Mouse (Mus musculus) heart, adult 11 months (tissue): Measurements from ENCODE around the gene Tsc22d1.

ENCODE experiments used
- DNase-seq: peaks from one replicate; pipeline ENCODE4 v3.0.0; 2022

Gene Tsc22d1

GRCm38 (mm10) chr14:76488101-76489044, 73.6 kb downstream of the Tsc22d1 start:
- no peak for DNase-seq

DNA sequence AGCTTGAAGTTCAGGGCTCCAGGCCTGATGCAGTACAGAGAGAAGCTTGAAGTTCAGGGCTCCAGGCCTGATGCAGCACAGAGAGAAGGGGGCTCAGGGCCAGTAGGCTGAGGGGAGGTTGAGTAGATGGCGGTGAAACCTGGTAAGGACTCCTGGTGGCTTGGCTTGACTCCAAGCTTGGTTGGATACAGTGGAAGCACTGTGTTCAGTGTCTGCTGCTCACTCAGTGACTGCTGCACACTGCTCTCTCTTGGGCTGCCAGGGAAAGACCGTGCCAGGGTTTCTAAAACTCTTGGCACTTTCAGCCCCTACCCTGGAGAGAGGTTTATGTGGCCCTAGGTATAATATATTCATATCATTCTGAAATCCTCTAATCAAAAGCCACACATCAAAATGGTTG, 74.4 kb downstream of the Tsc22d1 start:
- no peak for DNase-seq

DNA sequence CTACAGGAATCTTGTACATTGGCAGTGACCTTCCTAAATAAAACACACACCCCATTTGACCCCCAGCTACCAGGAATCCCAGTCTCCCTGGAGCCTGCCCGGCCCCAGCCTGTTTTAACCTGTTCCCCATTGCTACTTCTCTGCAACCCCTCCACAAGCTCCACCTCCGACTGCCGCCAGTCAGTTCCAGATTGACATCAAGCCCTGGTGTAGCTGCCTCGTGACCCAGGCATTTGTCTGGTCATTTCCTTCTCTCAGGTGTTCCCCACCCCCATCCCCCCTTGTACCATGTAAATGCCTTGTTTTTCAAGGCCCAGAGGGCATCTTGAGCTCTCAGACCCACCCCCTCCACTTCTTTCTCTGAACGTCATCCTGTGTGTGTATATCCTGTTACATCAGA, 80.3 kb downstream of the Tsc22d1 start:
- no peak for DNase-seq

DNA sequence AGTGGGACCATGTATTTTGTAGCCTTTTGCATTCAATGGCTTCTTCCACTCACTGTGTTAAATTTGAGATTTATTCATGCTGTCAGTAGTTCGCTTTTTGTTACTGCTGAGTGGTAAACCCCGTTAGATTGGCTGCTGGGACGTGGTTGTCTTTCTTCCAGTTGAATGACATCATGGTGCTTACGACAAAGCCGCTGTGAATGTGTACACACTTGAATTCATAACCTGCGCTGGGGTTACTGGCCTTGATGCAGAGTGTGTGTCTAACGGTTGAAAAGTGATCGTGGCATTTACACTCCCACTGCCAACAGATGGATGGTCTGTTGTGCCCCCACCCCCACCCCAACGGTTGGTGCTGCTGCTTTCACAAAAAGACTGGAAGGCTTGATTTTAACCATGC, 82.4 kb downstream of the Tsc22d1 start:
- no peak for DNase-seq

DNA sequence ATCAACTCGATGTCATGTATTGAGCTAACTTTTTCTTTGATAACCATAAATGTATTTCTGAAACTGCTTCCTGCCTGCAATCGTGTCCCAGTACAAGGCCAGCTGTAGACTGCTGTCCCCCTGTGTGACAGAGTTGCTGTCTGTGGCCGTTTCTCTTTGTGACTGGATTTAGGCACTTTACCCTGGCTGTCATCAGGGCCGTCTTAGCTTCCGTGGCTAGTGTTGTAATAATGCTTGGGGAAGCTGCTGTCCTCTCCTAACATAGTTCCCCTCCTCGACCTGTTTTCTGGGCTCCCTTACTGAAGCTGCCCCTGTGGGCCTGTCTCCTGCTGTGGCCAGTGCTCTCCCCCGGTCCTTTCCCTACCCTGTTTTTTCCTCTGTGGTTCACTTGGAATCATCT, 83.4 kb downstream of the Tsc22d1 start:
- no peak for DNase-seq

- no peak for DNase-seq
Observed at GRCm38 (mm10) chr14:76499492-76499891, 84.7 kb downstream of the Tsc22d1 start.

DNA sequence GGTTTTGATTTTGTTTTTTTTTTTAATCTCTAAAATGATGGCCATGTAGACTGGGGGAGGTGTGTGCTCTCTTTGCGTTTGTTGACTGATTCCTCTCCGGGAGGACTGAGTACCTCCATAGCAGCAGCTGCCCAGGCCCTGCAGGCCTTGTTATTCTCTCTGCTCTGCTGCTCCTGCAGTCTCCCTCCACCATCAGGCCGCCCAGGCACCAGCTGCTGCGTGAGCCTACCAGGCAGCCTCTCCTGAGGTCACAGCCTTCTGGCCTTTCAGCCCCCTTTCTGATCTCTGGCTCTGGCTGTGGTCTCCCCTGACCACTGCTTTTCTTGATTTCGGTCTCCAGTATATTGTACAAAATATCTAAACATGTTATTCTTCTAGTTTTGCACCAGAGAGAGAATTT, 85.3 kb downstream of the Tsc22d1 start:
- DNase-seq, result no peak

GRCm38 (mm10) chr14:76503231-76503851, 88.6 kb downstream of the Tsc22d1 start:
- no peak for DNase-seq

DNA sequence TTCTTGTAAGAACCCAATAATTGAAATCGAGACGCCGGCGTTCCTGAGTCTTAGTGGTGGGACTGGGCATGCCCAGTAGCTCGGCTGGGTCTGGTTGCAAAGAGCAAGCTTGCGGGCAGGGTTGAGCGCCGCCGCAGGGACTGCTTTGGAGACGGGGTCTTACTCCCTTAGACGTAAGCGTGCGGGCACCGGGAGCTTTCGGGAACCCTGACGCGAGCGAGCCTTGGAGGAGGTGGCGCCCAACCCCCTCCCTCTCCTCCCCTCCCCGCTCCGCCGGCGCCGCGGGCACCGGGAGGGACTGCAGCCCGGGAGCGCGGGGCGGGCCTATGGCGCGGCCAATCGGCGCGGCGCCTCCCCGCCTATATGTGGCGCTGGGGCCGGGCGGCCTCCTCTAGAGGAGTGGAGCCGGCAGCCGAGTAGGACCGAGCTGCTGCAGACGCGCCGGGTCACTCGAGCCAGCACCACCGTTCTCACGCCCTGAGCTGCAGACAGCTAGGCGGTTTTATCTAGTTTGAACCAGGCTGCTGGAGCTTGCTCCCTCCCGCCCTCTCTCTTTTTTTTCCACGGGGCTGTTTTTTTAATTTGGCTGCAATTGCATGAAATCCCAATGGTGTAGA, 89.5 kb downstream of the Tsc22d1 start:
- peak; percentile 100 for DNase-seq

GRCm38 (mm10) chr14:76505101-76505438, 90.3 kb downstream of the Tsc22d1 start:
- no peak for DNase-seq

GRCm38 (mm10) chr14:76505439-76506220, 90.9 kb downstream of the Tsc22d1 start:
- peak; percentile 99 for DNase-seq

GRCm38 (mm10) chr14:76506425-76507205, 91.9 kb downstream of the Tsc22d1 start:
- peak; percentile 94 for DNase-seq

DNA sequence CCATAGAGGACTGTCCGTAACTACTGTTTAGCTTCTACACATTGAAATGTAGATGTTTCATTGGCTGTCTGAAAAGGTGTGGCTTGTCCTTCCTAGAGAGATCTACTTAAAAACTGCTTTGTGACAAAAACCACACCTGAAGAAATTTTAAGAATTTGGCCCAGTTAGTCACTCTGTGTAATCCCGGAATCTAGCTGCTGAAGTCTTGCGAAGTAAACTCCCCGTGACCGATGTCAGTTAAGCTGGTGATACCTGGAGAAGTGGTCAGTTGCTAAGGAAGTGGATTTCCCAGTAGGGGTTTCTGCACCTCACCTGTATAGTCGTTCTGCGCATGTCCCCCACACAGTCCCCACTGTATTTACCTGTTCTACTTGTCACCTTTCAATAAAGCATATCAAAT, 92.6 kb downstream of the Tsc22d1 start:
- DNase-seq, result no peak

DNA sequence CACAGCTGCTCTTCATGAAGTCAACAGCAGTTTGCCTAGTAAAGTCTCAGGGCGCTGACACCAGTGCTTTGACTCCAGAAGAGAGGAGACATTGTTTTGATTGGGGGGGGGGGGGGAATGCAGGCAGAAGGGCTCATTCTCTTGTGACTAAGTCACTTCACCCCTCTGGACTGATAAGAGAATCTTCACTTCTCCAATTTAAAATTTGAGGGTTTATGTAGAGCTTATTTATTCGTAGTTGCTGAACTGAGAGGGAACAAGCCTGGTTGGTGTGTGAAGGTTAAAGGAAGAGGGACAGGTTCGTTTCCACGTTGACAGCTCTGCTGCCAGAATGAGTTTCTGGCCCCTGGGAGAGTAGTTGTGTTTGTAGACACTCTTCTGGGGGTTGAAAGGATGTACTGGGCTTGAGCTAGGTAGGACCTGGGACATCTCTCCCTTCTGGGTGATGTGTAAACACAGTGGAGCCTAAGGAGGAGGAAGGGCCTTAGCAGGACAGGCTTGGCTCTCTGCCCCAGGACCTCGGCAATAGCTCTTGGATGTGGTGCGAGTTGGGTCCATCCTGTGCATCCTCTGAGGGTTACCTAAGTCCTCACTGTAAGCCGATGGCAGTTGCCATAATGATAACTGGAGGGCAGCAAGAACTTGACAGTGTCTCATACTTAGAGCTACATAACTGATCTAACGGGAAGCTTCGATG, 93.2 kb downstream of the Tsc22d1 start:
- no peak for DNase-seq

- DNase-seq, result peak; percentile 88
Observed at GRCm38 (mm10) chr14:76508701-76509100, 93.9 kb downstream of the Tsc22d1 start.

GRCm38 (mm10) chr14:76511971-76512370, 97.2 kb downstream of the Tsc22d1 start:
- DNase-seq, result no peak

DNA sequence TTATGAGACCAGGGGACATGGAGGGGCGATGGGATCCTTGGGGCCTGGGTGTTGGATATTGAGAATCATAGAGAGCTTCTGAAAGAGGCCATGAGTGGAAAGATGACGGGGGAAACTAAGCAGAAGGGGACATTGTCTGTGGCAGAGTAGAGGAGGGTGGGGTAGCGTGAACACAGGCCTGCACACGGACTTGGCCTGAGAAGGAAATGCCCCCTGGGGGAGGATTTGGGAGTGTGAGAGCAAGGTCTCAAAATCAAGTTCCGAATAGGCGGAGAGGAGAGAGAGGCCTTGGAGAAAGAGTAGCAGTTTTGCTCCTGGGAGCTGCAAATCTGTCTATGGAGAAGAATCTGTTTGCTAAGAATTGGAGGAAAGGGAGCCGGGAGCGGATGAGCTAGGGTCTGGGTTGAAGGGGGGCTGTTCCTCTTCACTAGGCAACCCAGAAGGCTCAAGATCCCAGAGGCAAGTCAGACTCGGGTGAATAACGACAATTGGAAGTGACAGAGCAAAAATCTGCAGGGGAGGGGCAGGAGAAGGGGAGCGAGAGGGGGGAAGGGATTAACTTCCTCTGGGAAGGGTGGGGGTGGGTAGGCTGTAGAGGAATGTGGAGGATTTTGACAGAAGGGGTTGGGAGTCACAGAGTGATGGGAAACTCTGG, 98.8 kb downstream of the Tsc22d1 start:
- DNase-seq, result no peak

GRCm38 (mm10) chr14:76514050-76514585, 99.4 kb downstream of the Tsc22d1 start:
- DNase-seq, result no peak

GRCm38 (mm10) chr14:76515620-76516019, 100.9 kb downstream of the Tsc22d1 start:
- no peak for DNase-seq

- DNase-seq, result no peak
Observed at GRCm38 (mm10) chr14:76518217-76518616, 103.5 kb downstream of the Tsc22d1 start.

DNA sequence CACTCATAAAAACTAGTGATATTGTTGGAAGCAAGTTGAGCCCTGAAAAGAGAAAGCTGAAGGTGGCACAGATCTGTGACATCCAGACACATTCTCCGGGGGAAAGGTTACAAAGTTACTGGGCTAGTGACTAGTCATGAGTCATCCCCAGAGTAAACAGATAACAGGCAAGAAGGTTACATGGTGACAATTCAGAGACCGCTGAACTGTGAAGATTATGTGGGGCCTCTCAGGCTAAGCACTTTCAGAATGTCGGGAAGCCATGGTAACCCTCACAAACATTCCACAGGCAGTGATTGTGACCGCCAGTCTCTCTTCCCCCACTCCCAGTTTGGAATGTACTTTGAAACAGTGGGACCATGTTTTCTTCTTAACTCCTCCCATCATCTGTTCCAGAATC, 105.8 kb downstream of the Tsc22d1 start:
- DNase-seq, result no peak
